Mouse (Mus musculus) MEL (cell line): ENCODE measurements around the gene Krt7. TPM values are rescaled to one million over a fixed set of nuclear protein-coding genes. Genes with fewer than 3 reads are reported as not detected.

Experiments
- DNase-seq: peaks from one replicate; pipeline ENCODE4 v3.0.0; 2011; ENCODE audit warnings: low read depth, low spot score
- H3K27ac ChIP-seq: 2 replicates; pipeline ENCODE4 v1.5.1; 2012; ENCODE audit warnings: low read depth, mild to moderate bottlenecking, control low read depth, low read length, moderate library complexity; ENCODE audit not compliant: control insufficient read depth
- H3K27me3 ChIP-seq, 2 experiments: fragments of 150-350 bp in 1 of 2; sonication (generic) in 1 of 2; 2 replicates each; pipeline ENCODE4 v1.6.1; 2012; ENCODE audit warnings: low read length in 2 of 2, mild to moderate bottlenecking in 2 of 2, improper control_type of control experiment in 1 of 2, moderate library complexity in 1 of 2; ENCODE audit not compliant: insufficient read depth in 2 of 2, control insufficient read depth in 1 of 2
- H3K36me3 ChIP-seq, 2 experiments: 2 replicates each; pipeline ENCODE4 v1.6.1; 2012 to 2014; ENCODE audit warnings: low read length in 2 of 2, improper control_type of control experiment in 1 of 2, inconsistent platforms in 1 of 2, mild to moderate bottlenecking in 1 of 2; ENCODE audit not compliant: insufficient read depth in 2 of 2, control insufficient read depth in 1 of 2
- H3K4me1 ChIP-seq, 2 experiments: fragments of 150-350 bp in 1 of 2; sonication (generic) in 1 of 2; 2 replicates each; pipeline ENCODE4 v1.6.1; 2012; ENCODE audit warnings: low read length in 2 of 2, improper control_type of control experiment in 1 of 2, mild to moderate bottlenecking in 1 of 2; ENCODE audit not compliant: insufficient read depth in 2 of 2, control insufficient read depth in 1 of 2
- H3K4me3 ChIP-seq, 2 experiments: fragments of 150-350 bp in 1 of 2; sonication (generic) in 1 of 2; 2 replicates each; pipeline ENCODE4 v1.5.1; 2012; ENCODE audit warnings: low read depth in 2 of 2, low read length in 2 of 2, mild to moderate bottlenecking in 2 of 2, moderate library complexity in 2 of 2, control low read depth in 1 of 2, improper control_type of control experiment in 1 of 2; ENCODE audit not compliant: control insufficient read depth in 1 of 2, insufficient read depth in 1 of 2
- H3K79me2 ChIP-seq: 2 replicates; pipeline ENCODE4 v1.6.1; 2012; ENCODE audit warnings: mild to moderate bottlenecking, low read length, moderate library complexity; ENCODE audit not compliant: control insufficient read depth, poor library complexity, insufficient read depth
- H3K9ac ChIP-seq: 2 replicates; pipeline ENCODE4 v1.6.1; 2012; ENCODE audit warnings: low read depth, mild to moderate bottlenecking, control low read depth, low read length, moderate library complexity; ENCODE audit not compliant: control insufficient read depth, poor library complexity, severe bottlenecking
- H3K9me3 ChIP-seq: fragments of 150-350 bp; sonication (generic); replicated peaks from 2 replicates; pipeline ENCODE4 v1.6.1; 2012; ENCODE audit warnings: mild to moderate bottlenecking, low read length, improper control_type of control experiment, moderate library complexity; ENCODE audit not compliant: insufficient read depth
- BHLHE40 ChIP-seq: IDR thresholded peaks from 2 replicates; pipeline ENCODE4 v1.6.1; 2012; ENCODE audit warnings: low read depth, mild to moderate bottlenecking, inconsistent platforms, low read length, improper control_type of control experiment, borderline replicate concordance
- ELF1 ChIP-seq: IDR thresholded peaks from 2 replicates; pipeline ENCODE4 v1.6.1; 2014; ENCODE audit warnings: low read depth, mild to moderate bottlenecking, inconsistent platforms, low read length, improper control_type of control experiment, moderate library complexity
- EP300 ChIP-seq, 2 experiments: IDR thresholded peaks; 2 replicates each; pipeline ENCODE4 v1.6.1; 2011; ENCODE audit warnings: improper control_type of control experiment in 2 of 2, low read length in 2 of 2, low read depth in 1 of 2, mild to moderate bottlenecking in 1 of 2
- GABPA ChIP-seq: IDR thresholded peaks from 2 replicates; pipeline ENCODE4 v1.6.1; 2012; ENCODE audit warnings: low read depth, mild to moderate bottlenecking, inconsistent platforms, low read length, improper control_type of control experiment, moderate library complexity
- JUND ChIP-seq: IDR thresholded peaks from 2 replicates; pipeline ENCODE4 v1.6.1; 2011; ENCODE audit warnings: low read depth, mild to moderate bottlenecking, improper control_type of control experiment, low read length
- KAT2A ChIP-seq: conservative IDR thresholded peaks from 2 replicates; pipeline ENCODE4 v1.6.1; 2012; ENCODE audit warnings: low read depth, low read length, improper control_type of control experiment, inconsistent platforms
- MAFK ChIP-seq: IDR thresholded peaks from 2 replicates; pipeline ENCODE4 v1.6.1; 2011; ENCODE audit warnings: low read depth, mild to moderate bottlenecking, low read length, improper control_type of control experiment, borderline replicate concordance
- MAZ ChIP-seq: IDR thresholded peaks from 2 replicates; pipeline ENCODE4 v1.6.1; 2012; ENCODE audit warnings: low read depth, mild to moderate bottlenecking, inconsistent platforms, low read length, improper control_type of control experiment
- MXI1 ChIP-seq: IDR thresholded peaks from 2 replicates; pipeline ENCODE4 v1.6.1; 2011; ENCODE audit warnings: mild to moderate bottlenecking, low read depth, low read length, improper control_type of control experiment
- MYB ChIP-seq: IDR thresholded peaks from 2 replicates; pipeline ENCODE4 v1.6.1; 2011; ENCODE audit warnings: mild to moderate bottlenecking, low read depth, low read length, improper control_type of control experiment
- NELFE ChIP-seq: IDR thresholded peaks from 2 replicates; pipeline ENCODE4 v1.6.1; 2011; ENCODE audit warnings: low read depth, low read length, improper control_type of control experiment
- POLR2AphosphoS2 ChIP-seq: IDR thresholded peaks from 2 replicates; pipeline ENCODE4 v1.6.1; 2011; ENCODE audit warnings: low read length, improper control_type of control experiment
- POLR2AphosphoS5 ChIP-seq: IDR thresholded peaks from 2 replicates; pipeline ENCODE4 v1.6.1; 2012; ENCODE audit warnings: low read depth, borderline replicate concordance, mild to moderate bottlenecking, inconsistent platforms, low read length, moderate library complexity, mixed read lengths
- RCOR1 ChIP-seq: IDR thresholded peaks from 2 replicates; pipeline ENCODE4 v1.6.1; 2012; ENCODE audit warnings: low read depth, mild to moderate bottlenecking, inconsistent platforms, low read length, improper control_type of control experiment
- SIN3A ChIP-seq: IDR thresholded peaks from 2 replicates; pipeline ENCODE4 v1.6.1; 2012; ENCODE audit warnings: low read length, improper control_type of control experiment, inconsistent platforms
- SMC3 ChIP-seq: IDR thresholded peaks from 2 replicates; pipeline ENCODE4 v1.6.1; 2011; ENCODE audit warnings: low read depth, low read length, improper control_type of control experiment
- TAL1 ChIP-seq: IDR thresholded peaks from 2 replicates; pipeline ENCODE4 v1.6.1; 2012; ENCODE audit warnings: mild to moderate bottlenecking, inconsistent platforms, low read length, moderate library complexity, mixed read lengths
- TBP ChIP-seq: IDR thresholded peaks from 2 replicates; pipeline ENCODE4 v1.8.0; 2011; ENCODE audit warnings: low read depth, low read length, improper control_type of control experiment
- USF1 ChIP-seq: IDR thresholded peaks from 2 replicates; pipeline ENCODE4 v1.6.1; 2014; ENCODE audit warnings: low read depth, mild to moderate bottlenecking, inconsistent platforms, low read length, improper control_type of control experiment, moderate library complexity
- USF2 ChIP-seq, 2 experiments: IDR thresholded peaks; 2 replicates each; pipeline ENCODE4 v1.6.1; 2011 to 2012; ENCODE audit warnings: improper control_type of control experiment in 2 of 2, low read length in 2 of 2, borderline replicate concordance in 1 of 2, inconsistent platforms in 1 of 2, low read depth in 1 of 2, mild to moderate bottlenecking in 1 of 2; ENCODE audit not compliant: insufficient read depth in 1 of 2
- ZC3H11A ChIP-seq: IDR thresholded peaks from 2 replicates; pipeline ENCODE4 v1.6.1; 2012; ENCODE audit warnings: low read depth, mild to moderate bottlenecking, inconsistent platforms, low read length, improper control_type of control experiment
- polyA plus RNA-seq, 2 experiments: library from polyadenylated mRNA; stranded (reverse) in 1 of 2; unstranded in 1 of 2; fragments of >175 nt in 1 of 2; fragments of >200 nt in 1 of 2; gene quantifications; 2 replicates each; pipeline versions ENCODE4 v1.2.1 to v1.2.4; 2012; ENCODE audit warnings: low replicate concordance in 2 of 2, low read depth in 1 of 2; ENCODE audit not compliant: insufficient read length in 2 of 2, insufficient read depth in 1 of 2, missing spikeins in 1 of 2
- total RNA-seq: library from RNA; depleted of rRNA; stranded (reverse); fragments of 300-350 nt; gene quantifications from 2 replicates; pipeline ENCODE4 v1.2.3, GENCODE M21; 2012

The Krt7 gene
- total and polyA plus RNA-seq, 3 experiments, result 0.03 to 0.04 TPM; not detected in 1

- Histone ChIP-seq H3K9me3 (no peaks in the 10 kb centered on the region), H3K36me3 (no peaks in the 10 kb centered on the region), H3K79me2 (no peaks in the 10 kb centered on the region), H3K4me3 (no peak within 1 kb of the TSS), H3K27ac (no peak within 1 kb of the TSS), H3K27me3 (no peaks in the 10 kb centered on the region), H3K9ac (no peak within 1 kb of the TSS), H3K4me1 (no peaks in the 10 kb centered on the region)
- DNase-seq, result no peak
- no peak for TF ChIP-seq USF2 (IDR thresholded peaks at IDR 0.05; ENCODE audit: borderline replicate concordance in 1 of 2, insufficient read depth in 1 of 2, low read depth in 1 of 2, low read length in 2 of 2)
- no peak for TF ChIP-seq USF1
- no peak for TF ChIP-seq GABPA
- no peak for TF ChIP-seq RCOR1
- no peak for TF ChIP-seq EP300 (IDR thresholded peaks at IDR 0.05; ENCODE audit: low read depth in 1 of 2, low read length in 2 of 2)
- TF ChIP-seq POLR2AphosphoS2, result no peak
- TF ChIP-seq POLR2AphosphoS5, result no peak
- no peak for TF ChIP-seq NELFE
- TF ChIP-seq MYB, result no peak
- TF ChIP-seq MXI1, result no peak
- TF ChIP-seq SMC3, result no peak
- TF ChIP-seq SIN3A, result no peak
- no peak for TF ChIP-seq KAT2A
- TF ChIP-seq MAZ, result no peak
- no peak for TF ChIP-seq BHLHE40
- no peak for TF ChIP-seq ZC3H11A
- TF ChIP-seq JUND, result no peak
- no peak for TF ChIP-seq ELF1
- TF ChIP-seq MAFK, result no peak
- TF ChIP-seq TBP, result no peak
Observed at GRCm38 (mm10) chr15:101438555-101438954, 27.7 kb downstream of the Krt7 start, which contains the start of gene Krt87. TSS of gene Krt87 (minus strand) at chr15:101438804.

- TF ChIP-seq TAL1, result no peak
- TF ChIP-seq SIN3A, result no peak
- no peak for TF ChIP-seq ELF1
- no peaks in the 10 kb centered on the region for H3K27me3 ChIP-seq
Observed at GRCm38 (mm10) chr15:101440837-101441236, 30.0 kb downstream of the Krt7 start.

More at GRCm38 (mm10) chr15:101440837-101441236, 30.0 kb downstream of the Krt7 start:
- Histone ChIP-seq H3K27ac (no peak overlapping the region), H3K36me3 (no peaks in the 10 kb centered on the region), H3K9ac (no peak overlapping the region), H3K4me1 (no peaks in the 10 kb centered on the region), H3K9me3 (no peaks in the 10 kb centered on the region), H3K4me3 (no peak overlapping the region), H3K79me2 (no peaks in the 10 kb centered on the region)
- no peak for DNase-seq
